Mouse (Mus musculus) heart, postnatal 0 days (tissue): Measurements from ENCODE around the gene Phactr1.

Source experiments
- CTCF ChIP-seq: IDR thresholded peaks from 2 replicates; pipeline ENCODE4 v1.5.1; 2016; ENCODE audit warnings: antibody characterized with exemption, control low read depth, low read depth
- EP300 ChIP-seq: IDR thresholded peaks from 2 replicates; pipeline ENCODE4 v1.6.1; 2016; ENCODE audit warnings: antibody characterized with exemption, low read depth

DNA sequence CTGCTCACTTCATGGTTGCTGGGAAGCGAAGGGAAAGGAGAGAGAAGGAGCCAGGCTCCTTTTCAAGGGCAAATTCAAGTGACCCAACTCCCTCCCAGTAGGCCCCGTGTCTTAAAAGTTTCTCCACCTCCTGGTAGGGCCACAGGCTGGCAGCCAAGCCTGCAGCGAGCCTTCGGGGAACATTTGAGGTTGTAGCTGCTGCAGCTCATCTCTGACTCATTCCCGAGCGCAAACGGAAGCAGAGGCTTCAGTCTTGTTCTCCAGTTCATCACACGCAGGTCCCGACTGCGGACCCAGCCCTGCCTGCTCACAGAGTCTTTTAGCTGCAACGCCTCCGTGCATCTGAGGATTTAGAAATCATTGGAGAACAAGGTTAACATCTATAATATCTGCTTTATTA, 226.6 kb downstream of the Phactr1 start:
- TF ChIP-seq CTCF (no peak), EP300 (no peak)
